Mouse (Mus musculus) layer of hippocampus, adult 8-10 months (tissue): ENCODE results near the gene Gsg1l2. TPM values are rescaled to one million over a fixed set of nuclear protein-coding genes. Genes with fewer than 3 reads are reported as not detected.

Experiments used
- DNase-seq, 2 experiments: peaks; one replicate each; pipeline ENCODE4 v3.0.0; 2022; ENCODE audit warnings: low spot score in 2 of 2
- total RNA-seq, 4 experiments: library from RNA; stranded (reverse); gene quantifications; 2 replicates each; pipeline ENCODE4 v1.2.4; 2022

The Gsg1l2 gene
- total RNA-seq: not detected

DNA sequence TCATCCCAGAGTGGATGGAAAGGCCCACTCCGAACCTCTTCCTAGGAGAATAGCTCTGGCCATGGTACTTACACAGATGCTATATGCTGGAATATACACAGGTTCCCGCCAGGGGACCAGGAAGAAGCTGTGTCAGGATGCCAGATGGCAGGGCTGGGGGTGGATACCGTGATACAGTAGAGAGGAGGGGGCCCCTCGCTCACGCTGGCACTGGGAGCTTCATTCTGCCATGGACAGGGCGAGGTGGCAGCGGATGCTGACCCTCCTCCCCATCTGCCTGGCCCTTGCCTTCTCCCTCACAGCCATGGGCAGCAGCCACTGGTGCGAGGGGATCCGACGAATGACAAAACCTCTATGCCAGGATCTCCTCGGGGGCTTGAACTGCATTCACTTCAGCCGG is at the start of gene Gsg1l2:
Gene Gsg1l2 (plus strand): TSS at position 230 of the 400 bp plus-strand sequence.
- DNase-seq: no peak

DNA sequence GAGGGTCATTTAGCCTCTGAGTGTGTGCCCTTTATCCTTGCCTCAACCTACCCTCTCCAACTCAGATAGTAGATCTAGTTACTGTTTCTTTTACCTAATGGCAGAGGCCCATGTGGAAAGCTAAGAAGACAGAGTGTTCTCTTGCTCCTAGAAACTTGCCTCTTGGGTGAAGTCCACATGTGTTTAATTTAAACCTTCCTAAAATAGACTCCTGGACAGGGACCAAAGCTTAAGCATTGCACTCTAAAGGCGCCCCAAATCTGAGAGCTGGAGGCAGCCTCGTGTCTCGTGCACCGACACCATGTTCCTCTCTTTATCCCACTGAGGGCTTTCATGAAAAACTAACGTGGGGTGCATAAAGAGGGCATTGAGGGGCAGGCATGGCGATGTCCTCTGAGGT is 47.3 kb upstream of the Gsg1l2 start:
- DNase-seq: no peak

DNA sequence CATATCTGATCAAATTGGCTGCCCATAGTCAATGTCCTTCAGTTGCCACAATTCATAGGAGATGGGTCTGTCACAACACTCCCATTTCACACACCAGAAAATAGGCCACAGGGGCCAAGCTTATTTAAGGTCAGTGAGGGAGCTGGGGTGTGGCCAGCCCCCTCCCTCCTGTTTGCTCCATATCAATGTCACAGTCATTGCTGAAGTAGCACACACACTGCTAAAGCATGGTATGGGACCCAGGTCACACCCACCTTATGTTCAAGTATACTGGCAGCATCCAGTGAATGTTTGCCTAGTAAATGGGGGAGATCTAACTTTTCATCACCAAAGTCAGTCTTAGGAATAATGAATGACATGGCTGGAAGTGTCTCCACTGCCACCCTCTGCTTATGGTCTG is 45.7 kb upstream of the Gsg1l2 start:
- no peak for DNase-seq

DNA sequence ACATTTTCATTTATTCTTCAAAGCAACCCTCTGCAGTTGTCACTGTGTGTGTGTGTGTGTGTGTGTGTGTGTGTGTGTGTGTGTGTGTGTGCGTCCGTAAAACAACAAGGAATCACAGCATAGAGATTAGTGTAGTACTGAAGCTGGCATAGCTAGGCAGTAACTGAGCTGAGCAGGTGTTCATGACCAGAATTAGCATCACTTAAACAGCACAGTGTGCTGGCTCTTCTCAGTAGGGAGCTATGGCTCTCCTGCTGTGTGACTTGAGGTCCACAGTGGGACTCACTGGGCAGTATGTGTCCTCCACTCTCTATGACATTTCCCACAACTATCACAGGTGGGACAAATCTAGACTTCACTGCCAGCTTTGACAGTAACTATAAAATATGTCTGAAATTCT is 43.4 kb upstream of the Gsg1l2 start:
- no peak for DNase-seq

DNA sequence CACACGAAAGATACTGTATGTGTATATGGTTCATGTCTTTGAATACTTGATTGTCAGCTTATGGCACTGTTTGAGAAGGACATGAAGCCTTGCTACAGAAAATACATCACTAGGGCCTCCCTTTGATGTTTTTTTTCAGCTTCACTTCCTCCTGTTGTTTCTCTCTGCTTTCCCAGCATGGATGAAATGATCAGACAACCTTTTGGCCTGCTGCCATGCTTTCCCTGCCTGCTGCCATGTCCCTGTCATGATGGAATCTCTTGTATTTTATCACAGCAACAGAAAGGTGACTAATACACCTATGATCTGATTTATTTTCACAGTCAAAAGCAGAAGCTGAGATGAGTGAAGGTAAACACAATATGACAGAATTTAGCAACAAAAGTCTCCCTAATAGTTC is 40.7 kb upstream of the Gsg1l2 start:
- no peak for DNase-seq

DNA sequence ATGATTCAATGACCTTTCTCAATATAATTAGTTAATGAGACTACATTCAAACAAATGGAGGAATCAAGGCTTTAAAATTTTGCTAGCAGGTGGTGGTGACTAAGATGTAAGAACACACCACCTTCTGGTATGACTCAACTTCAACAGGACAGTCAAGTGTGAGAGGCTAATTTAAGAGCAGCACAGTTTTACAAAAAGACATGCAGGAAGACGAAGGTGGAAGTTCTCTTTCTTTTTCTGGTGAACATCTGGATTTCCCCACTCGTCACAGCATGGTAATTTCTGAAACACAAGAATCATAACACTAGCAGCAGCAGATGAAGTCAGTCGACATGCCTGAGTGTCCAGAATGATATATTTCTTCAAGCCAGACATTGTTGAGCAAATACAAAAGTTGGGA is 39.8 kb upstream of the Gsg1l2 start:
- DNase-seq: no peak

DNA sequence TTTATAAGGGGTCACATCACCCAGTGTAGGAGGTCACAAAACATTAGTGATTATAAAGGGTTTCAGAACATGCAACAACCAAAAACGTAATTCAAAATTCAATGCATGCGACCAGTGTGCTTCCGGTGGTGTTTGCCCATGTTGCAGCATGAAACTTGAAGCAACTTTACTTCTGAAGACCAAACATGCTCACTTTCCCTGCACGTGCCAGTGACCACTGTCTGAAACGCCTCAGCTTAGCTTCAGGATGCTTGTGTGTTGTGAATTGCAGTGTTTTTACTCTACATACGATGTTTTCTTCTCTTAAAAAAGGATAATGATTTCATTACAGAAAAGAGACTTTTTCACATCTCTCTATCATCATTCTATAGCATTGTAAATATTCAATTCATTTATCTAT is 36.1 kb upstream of the Gsg1l2 start:
- DNase-seq: no peak

DNA sequence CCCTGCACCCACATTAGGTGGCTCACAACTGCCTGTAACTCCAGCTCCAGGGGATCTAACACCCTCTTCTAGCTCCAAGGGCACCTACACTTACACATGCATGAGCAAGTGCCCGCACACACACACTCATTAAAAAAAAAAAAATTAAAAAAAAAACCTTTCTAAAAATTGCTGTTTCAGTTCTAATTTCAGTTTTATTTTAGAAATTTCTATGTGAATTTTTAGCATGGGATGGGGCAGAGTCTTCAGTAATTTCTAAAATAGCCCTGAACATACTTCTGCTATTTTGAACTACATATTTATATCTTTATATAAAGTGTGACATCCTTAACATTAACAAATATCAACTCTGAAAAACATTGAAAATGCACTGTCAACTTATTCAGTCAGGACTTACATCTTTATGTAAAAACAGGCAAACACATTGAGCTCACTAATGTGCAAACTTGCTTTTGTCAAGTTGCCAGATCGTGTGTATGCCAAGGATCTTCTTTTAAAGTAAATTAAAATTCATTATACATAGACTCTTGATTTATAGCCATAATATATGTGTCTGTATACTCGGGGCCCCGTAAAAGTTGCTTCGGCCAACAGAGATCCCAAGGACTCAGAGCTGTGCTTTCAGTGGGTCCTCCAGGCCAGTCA is 35.4 kb upstream of the Gsg1l2 start:
- no peak for DNase-seq

DNA sequence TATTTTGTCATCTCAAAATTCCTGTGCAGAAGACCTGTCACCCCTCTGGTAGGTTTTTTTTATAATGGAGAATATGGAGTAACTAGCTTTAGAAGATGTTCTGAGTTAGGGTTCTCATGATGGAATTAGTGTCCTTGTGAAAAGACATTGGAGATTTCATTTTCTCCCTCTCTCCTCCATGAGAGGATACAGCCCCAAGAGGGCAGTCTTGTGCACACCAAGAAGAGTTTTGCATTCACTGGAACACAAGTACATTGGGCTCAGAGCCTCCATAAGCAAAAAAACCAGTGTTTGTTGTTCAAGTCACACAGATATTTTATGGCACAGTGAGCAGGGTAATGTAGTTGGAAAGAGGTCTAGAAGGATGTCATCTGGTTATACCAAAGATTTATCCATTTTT is 32.8 kb upstream of the Gsg1l2 start:
- no peak for DNase-seq

DNA sequence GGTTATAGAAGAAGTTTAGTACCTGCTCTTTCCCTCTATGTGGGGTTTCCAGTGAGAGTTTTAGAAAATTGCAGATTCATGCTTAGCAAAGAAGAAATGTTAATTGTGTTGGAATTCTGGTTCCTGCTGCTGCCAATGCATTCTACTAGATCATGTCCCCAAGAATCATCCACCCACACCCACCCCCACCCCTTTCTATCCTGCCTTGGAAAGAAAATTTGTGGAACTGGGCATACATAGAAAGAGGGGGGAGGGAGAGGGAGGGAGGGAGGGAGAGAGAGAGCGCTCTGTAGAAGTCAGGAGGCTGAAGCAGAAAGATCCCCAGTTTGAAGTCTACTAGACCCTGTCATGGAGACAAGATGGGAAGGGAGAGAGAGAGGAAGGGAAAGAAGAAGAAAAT is 18.1 kb upstream of the Gsg1l2 start:
- DNase-seq: no peak

DNA sequence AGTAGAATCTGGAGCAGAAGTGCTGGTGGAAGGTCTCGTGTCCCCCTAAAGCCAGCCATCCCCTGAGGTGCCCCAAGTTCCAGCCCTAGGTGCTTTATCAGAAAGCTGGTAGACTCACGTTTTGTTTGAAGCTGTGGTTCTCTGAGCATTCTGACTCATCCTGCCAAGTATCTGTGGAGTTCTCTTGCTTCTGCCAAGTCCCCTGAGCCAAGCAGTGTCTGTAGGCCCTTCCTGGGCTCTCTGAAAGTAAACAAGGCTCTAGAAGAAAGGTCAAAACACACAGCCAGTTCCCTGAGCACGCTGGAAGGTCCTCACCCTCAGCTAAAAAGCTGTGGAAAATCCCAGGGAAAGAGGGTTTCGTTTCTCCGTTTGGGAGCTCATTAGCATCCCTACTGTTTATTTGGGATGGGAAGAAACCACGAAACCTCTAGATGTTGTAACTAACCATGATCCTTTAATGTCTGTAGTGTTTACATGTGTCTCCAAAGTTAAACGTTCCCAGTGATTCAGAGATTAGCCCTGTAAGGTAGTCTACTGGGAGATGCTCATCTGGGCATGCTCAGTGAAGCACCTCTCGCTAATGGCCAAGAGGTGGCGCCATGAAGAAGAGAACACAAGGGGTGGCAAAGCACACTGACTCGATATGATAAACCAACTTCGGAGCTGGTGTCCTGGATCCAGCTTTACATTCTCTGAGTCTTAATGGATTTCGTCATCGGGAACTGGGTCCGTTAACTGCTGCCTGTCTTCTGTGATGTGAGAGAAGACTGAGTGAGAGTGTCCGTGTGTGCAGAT is 16.8 kb upstream of the Gsg1l2 start:
- DNase-seq: no peak

DNA sequence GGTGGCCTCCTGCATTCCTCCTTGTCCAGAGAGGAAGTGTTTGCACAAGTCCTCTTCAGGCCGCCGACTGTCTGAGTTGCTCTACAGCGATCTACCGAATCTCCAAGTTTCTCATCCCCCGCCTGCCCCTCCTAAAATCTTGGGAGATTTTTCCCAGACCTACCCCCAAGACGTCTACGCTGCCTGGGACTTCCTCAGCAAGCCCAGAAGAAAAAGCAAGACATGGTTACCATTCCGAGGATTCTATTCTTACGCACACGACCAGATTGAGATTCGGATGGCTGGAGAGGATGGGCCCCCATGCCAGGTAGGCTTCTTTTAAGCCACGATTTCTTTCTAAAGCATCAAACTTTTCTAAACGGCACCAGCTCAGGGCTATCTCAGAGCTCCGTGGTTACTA is 3.4 kb upstream of the Gsg1l2 start, which contains the start of gene Glp2r:
Gene Glp2r (minus strand): TSS at position 101 of the 400 bp plus-strand sequence.
- no peak for DNase-seq

DNA sequence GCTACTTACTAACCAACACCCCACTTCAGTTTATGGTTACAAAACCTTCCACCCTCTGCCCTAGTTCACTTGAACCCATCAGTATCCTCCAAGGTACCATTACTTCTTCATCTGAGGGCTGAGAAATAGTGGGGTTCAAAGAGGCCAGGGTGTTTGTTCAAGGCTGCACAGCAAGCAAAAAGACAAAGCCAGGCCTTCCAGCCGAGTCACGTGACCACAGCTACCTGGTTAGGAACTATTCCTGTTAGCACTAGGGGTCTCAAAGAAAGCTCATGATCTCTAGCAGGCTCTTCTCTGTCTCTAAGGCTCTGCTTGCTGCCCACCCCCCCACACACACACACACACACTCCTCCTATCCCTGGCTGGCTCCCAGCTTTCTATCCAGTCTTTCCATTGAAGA is 2.7 kb upstream of the Gsg1l2 start:
- DNase-seq: no peak

DNA sequence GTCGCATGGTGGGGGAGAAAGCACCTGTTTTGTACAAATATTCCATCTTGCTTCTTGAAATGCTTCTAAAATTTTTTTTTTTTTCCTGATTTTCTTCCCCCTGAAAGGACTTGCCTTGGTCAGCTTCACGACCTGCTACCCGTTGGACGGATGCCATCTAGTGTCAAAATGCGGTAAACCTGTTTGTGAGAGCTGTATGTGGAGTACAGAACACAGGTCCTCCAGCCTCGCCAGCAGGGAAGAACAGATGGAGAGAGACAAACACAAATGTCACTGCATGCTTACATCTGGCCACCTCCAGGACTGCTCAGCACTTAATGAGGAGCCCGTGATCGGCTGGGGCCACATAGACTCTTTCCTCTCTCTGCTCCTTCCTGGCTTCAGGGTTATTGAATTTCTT is 1.8 kb upstream of the Gsg1l2 start:
- peak; percentile 61 to 72 for DNase-seq

DNA sequence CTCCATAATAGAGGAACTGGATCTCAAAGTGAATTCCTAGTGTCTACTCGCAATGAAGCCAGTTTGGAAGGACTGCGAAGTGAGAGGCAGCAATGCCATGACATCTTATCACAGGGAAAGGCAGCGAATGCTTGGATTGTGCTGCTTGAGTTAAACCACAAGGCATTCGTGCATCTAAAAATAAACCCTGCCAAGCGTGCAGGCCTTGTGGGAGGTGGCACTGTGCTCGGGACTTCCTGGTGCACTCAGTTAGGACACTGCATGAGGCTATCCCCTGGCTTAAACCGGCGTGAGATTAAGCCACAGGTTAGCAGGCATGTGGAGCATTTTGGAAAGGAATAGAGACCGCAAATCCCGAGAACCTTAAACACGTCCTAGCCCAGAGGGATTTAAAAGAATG is 15.8 kb downstream of the Gsg1l2 start:
- DNase-seq: no peak

DNA sequence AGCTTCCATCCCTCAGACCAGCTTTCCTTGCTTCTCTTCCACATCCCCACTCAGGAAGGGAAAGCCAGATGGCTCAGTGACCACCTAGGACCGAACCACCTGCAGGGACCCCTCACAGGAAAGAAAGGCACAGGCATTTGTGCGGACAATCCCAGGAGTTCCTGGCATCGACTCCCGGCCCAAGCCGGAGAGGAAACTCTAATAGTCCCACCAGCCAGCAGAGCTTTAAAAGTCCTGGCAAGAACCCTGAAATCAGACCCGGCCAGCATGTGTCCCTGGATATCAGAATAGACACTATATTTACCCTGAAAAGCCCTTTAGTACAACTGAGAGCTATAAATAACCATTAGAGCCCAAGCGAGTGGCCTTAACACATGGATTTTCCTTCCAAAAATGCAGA is 23.5 kb downstream of the Gsg1l2 start, which contains the start of gene Dhrs7c:
Gene Dhrs7c (plus strand): TSS at position 257 of the 400 bp plus-strand sequence.
- DNase-seq: no peak

DNA sequence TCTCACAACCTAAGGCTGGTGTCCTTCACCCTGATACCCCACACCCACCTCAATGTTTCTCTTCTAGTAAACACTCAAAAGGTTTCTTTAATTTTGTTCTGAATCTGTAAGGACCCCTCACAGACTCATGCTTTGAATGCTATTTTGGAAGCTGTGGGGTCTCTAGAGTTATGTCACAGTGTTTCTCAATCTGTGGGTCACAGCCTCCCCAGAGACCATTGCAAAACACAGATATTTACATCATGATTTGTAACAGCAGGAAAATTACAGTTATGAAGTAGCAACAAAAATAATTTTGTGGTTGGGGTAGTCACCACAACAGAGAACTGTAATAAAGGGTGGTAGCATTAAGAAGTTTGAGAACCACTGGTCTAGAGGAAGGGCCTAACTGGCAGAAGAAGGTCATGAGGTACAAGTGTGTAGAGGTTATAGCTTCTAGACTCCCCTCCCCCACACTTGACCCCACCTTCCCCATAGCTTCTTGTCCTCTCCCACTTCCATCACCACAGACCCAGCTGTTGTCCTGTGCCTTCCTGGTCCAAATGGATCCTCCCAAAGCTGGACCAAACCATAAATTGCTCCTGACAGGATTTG is 25.8 kb downstream of the Gsg1l2 start:
- DNase-seq: no peak

DNA sequence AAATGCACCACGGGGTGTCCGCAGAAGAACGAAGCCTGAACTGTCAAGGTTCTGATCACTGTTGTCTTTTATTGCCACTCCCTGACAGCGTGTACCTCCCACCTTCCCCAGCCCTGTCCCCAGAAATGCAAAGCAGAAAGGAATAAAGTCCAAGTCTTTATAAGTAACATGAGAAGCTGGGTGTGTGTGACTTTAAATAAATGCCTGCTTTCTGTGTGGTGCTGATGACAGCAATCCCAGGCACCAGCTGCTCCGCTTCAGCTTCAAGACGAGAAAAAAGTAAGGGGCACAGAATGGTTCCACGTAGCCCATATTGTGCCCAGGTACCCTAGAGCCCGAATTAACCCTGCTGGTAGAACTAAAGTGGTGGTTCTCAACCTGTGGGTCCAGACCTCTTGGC is 26.8 kb downstream of the Gsg1l2 start:
- no peak for DNase-seq

DNA sequence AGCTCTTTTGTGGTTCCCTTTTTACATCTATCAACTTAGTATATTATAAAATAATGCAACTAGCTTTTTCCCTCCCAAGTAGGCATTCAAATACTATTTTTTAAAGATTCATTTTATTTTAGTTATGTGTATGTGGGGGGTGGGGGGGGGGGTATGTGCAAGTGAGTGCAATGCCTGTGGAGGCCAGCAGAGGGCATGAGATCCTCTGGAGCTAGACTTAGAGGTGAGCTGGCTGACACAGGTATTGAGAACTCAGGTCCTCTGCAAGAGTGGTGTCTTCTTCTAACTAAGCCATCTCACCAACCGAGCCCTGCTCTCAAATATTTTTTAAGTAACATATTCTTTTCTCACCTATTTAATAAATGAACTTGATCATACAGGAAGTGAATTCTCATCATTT is 31.1 kb downstream of the Gsg1l2 start:
- no peak for DNase-seq

DNA sequence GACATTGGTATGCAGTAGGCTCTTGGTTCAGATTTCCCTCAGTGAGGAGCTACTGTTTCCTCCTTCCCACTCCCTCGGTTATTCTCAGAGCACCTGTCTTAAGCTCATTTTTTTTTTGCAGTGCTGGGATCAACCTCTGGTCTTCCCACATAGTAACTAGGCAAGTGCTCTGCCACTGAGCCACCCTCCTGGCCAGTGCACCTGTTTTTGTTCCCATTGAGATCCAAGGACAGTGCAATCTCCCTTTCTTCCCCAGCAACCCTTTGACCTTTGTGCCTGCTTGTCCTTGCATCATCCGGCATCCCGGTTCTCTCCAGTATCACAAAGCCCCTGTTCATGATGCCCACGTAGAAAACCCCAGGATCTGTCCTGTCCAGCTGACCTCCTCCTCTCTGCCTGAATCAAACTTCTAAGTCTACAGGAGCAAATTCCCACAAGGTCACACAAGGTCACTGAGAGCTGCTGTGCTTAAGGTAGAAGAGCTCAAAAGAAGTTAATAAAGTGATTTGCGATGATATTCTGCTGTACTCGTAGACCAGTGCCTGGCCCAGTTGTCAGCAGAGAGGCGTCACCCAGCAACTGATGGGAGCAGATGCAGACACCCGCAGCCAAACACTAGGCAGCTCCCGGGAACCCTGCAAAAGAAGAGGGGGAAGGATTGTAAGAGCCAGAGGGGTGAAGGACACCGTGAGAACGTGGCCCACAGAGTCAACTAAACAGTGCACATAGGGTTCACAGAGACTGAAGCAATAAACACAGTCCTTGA is 32.6 kb downstream of the Gsg1l2 start:
- DNase-seq: no peak

DNA sequence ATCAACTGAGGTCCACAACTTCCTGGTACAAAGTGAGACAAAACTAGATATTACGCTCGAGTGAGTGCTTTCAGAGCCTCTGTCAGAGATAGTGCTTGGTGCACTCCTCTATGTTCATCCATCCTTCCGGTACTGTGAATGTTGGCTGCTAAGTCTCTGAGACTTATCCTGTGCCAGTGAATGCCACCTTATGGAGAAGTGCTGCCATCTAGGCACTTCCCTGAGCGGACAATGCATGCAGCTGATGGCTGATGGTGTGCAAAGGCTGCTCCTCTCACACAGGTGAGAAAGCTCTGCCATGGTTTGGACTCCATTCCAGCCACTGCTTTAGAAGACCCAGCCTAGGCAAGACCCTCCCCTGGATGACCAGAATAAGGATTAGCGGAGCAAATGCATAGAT is 33.6 kb downstream of the Gsg1l2 start:
- DNase-seq: no peak

DNA sequence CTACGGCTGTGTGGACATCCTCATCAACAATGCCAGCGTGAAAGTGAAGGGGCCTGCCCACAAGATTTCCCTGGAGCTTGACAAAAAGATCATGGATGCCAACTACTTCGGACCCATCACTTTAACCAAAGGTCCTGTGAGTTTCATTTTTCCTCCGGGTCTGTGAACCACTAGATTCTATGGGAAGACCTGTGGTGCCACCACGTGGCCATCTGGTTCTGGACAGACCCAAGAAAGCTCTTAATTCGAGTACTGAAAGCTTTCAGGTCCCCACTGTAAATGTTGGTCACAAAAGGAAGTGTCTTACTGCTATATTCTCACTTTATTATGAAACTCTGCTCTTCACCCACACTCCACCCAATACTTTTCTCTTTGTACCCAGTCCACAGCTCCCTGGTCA is 37.1 kb downstream of the Gsg1l2 start:
- DNase-seq: no peak
